Mouse (Mus musculus) heart, postnatal 0 days (tissue): ENCODE measurements around the gene Mpv17.

Experiments
- CTCF ChIP-seq: IDR thresholded peaks from 2 replicates; pipeline ENCODE4 v1.5.1; 2016; ENCODE audit warnings: antibody characterized with exemption, control low read depth, low read depth
- EP300 ChIP-seq: IDR thresholded peaks from 2 replicates; pipeline ENCODE4 v1.6.1; 2016; ENCODE audit warnings: antibody characterized with exemption, low read depth

- TF ChIP-seq CTCF (no peak), EP300 (no peak)
Observed at GRCm38 (mm10) chr5:31162462-31162861, 8.4 kb upstream of the Mpv17 start.
